Mouse (Mus musculus) gastrocnemius, postnatal 36 days (tissue): ENCODE results near the gene Snx1. TPM values are rescaled to one million over a fixed set of nuclear protein-coding genes. Genes with fewer than 3 reads are reported as not detected.

Source experiments
- DNase-seq, 2 experiments: peaks; one replicate each; pipeline ENCODE4 v3.0.0; 2022
- intact Hi-C: fragments of 180-260 bp; cut with DNase I; formaldehyde crosslinking; loops from one replicate; pipeline ENCODE4 v1.15.1; 2025
- long read RNA-seq, 2 experiments: library from polyadenylated mRNA; stranded (forward); transcript quantifications; one replicate each; pipeline ENCODE4 v2.0.0; 2021
- total RNA-seq, 2 experiments: library from RNA; stranded (reverse); gene quantifications; 2 replicates each; pipeline ENCODE4 v1.2.3; 2021

Snx1 gene
- total RNA-seq = 10 to 100 TPM; 12.6 to 12.7 TPM
- long read RNA-seq, experiment 1, transcript Snx1-201 (15 exons, 2,073 nt) = major isoform, 12 of 12 reads
- long read RNA-seq, experiment 1, partial matches to known transcripts = 0 of 12 reads
- long read RNA-seq, experiment 1, other reads (novel, unspliced or antisense) = 0 of 12 reads
- long read RNA-seq, experiment 2, transcript Snx1-201 (15 exons, 2,073 nt) = major isoform, 15 of 18 reads
- long read RNA-seq, experiment 2, partial matches to known transcripts = 2 of 18 reads
- long read RNA-seq, experiment 2, other reads (novel, unspliced or antisense) = 1 of 18 reads

DNA sequence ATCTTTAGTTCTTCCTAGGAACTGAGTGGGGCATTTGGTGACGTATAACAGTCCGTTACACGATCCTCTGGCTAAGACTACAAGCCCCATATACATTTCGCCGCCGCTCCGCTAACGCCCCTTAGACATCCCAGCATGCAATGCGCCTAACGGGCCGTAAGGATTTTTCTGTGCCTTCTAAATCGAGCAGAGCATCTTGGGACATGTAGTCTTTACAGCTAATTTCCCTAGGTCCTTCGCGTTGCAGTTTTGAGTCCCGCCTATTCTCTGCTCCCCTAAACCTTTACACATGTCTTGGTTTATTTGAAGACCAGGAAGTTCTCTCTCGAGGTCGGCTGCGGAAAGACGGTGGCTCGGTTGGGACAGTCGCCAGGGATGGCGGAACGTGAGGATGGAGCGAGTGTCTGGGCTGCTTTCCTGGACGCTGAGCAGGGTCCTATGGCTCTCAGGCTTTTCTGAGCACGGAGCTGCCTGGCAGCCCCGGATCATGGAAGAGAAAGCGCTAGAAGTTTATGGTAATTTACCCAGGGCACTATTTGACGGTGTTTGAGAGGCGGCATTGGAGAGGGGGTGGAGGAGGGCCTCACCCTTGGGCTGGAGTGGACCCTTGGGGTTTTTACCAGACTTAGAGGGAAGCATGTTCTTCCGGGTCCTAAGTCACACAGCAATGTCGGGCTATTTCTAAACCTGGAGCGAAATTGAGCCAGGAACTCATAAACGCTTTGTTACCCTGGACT lies at the start of gene Snx1, which contains the start of gene Ciao2a:
Gene Snx1 (minus strand): TSS at position 132 of the 737 bp plus-strand sequence.
Gene Ciao2a (plus strand): TSS at position 156 of the 737 bp plus-strand sequence.
- DNase-seq = peak; percentile 78 to 89
- intact Hi-C loops = no loop called here

DNA sequence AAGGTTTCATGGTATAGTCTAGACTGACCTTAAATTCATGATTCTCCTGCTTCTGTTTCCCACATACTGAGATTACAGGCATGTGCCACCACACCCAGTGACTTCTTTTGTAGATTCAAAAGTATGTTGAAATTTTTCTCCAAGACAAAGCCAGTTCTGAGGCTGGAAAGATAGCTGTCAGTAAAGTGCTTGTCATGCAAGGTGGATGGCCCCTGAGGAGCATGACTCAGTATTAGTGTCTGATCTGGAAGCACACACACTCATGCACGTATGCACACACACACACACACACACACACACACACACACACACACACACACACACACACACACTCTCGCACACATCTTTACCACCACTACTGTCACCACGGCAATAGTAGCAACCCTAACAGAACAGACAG lies 48.6 kb upstream of the Snx1 start:
- intact Hi-C loops = no loop called here
- DNase-seq = no peak

DNA sequence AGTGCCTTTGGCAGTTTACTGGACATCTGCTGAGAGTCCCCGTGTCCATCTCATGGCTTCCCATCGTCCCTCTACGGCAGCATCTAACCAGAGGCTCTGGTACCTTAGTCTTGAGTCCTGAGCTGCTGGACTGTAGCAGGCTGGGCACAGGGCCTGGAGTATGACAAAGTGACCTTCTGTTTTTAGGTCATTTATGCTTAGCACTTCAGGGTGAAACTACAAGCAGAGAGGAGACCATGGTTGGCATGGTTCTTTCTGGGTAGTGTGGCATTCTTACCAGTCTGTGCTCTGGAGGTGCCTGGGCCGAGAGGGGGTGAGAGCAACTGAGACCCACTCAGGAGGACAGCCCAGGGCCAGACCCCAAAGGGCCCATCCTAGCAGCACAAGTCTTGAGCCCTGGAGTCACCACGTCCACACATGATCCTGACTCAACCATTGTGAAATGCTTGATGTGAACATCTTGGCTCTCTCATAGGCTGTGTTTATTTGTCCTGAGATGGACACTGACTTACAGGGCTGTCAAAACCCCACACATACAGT lies 47.0 kb upstream of the Snx1 start:
- no peak for DNase-seq
- intact Hi-C loops = no loop called here

DNA sequence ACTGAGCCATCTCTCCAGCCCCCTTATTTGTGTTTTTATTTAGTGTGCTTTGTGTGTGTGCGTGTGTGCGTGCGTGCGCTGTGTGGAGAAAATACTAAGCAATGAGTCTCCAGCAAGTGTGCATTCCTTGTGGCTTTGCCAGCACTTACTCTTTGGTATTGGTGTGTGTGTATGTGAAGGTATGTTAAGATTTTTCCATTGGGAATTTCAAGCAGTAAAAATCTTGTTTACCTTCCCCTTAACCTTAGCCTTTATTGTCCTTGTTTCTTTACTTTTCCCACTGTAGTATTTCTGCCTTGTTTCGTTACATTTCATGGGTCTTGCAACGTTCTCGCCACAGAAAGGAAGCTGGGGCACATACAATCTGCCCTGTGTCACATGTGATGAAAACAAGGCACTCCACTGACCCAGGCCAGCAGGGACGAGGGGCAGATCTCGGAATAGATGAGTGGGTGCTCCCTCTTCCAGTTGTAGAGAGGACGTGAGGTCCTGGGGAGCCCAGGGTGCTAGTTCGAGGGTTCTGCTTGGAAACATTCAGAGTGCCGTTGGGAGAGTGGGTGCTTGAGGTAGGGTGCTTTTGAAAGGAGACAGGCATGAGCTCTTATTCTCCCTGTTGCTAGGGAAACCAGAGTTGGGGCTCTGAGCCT lies 45.0 kb upstream of the Snx1 start:
- intact Hi-C loops = no loop called here
- DNase-seq = no peak

DNA sequence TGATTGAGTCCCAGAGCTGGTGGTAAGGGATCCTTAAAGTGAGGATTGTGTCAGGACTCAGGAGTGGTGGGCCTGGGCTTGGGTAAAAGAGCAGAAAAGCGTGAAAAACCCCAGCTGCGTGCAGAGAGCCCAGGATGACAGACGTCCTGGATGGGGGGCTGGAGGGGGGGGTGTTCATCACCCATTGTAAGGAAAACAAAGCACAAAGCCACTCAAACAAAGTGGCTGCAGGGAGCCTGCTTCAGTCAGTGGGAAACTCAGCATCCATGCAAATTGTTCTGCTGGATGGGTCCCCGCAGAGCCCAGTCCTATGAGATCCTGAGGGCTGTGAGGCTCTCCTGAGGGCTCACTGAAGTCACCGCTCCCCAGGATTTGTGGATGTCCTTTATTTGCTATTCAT lies 44.1 kb upstream of the Snx1 start:
- intact Hi-C loops = no loop called here
- DNase-seq = no peak

DNA sequence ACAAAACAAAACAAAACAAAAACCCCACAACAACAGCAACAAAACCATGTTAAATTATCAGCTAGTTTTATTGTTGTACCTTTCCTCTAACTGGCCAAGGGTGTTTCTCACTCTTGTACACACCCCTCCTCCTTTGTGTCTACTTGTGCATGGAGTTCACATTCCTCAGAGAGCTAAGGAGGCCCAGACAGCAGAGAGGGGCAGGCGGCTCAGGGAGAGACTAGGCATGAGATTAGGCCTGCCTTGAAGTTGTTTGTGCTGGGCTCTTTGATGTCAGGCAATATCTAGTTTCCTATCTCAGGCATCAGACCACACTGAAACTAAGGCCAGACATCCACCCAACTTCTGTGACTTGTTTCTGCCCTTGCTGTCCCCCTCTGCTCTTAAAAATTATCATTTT lies 41.8 kb upstream of the Snx1 start:
- intact Hi-C loops = no loop called here
- DNase-seq = no peak

DNA sequence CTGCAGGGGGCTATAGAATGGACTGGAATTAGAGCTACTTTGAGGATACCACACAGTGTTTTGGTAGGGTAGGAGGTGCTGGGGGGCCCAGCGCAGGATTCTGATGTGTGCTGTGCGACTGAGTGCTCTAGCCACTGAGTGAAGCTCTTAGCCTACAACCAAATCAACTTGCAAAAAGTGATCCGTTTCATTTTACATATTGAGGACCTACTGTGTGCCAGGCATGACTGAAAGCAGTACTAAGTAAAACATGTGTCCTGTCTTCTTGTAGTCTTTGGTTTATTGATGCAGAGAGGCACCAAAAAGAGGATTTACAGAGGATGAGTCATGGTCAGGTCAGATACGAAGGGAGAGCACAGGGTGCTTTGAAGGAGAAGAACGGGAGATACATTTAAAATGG lies 40.8 kb upstream of the Snx1 start:
- intact Hi-C loops = no loop called here

GRCm38 (mm10) chr9:66162995-66163394 lies 36.6 kb upstream of the Snx1 start:
- peak; percentile 35 to 41 for DNase-seq
- intact Hi-C loops = loop anchor here (5.0 kb wide), 1 partner anchor 44 kb away; no protein-coding TSS in a partner anchor

More for the DNA sequence above, 40.8 kb upstream of the Snx1 start:
- DNase-seq = no peak

DNA sequence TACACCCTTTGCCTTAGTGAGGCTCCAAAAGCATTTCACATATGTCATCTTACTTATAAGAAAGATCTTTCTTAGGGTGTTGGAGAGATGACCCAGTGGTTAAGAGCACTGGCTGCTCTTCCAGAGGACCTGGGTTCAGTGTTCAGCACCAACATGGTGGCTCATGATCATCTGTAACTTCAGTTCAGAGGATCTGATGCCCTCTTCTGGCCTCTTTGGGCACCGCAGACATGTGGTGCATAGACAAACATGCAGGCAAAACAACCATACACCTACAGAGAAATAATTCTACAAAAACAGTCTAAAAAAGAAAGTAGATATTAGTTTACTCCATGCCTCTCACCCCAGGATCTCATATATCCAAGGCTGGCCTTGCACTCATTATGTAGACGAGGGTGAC lies 33.8 kb upstream of the Snx1 start:
- no peak for DNase-seq
- intact Hi-C loops = loop anchor here (5.0 kb wide), 1 partner anchor 47 kb away; no protein-coding TSS in a partner anchor

- DNase-seq = no peak
- intact Hi-C loops = loop anchor here (5.0 kb wide), 3 partner anchors 83 to 123 kb away; no protein-coding TSS in a partner anchor
Observed at GRCm38 (mm10) chr9:66158885-66159430, 32.6 kb upstream of the Snx1 start.

DNA sequence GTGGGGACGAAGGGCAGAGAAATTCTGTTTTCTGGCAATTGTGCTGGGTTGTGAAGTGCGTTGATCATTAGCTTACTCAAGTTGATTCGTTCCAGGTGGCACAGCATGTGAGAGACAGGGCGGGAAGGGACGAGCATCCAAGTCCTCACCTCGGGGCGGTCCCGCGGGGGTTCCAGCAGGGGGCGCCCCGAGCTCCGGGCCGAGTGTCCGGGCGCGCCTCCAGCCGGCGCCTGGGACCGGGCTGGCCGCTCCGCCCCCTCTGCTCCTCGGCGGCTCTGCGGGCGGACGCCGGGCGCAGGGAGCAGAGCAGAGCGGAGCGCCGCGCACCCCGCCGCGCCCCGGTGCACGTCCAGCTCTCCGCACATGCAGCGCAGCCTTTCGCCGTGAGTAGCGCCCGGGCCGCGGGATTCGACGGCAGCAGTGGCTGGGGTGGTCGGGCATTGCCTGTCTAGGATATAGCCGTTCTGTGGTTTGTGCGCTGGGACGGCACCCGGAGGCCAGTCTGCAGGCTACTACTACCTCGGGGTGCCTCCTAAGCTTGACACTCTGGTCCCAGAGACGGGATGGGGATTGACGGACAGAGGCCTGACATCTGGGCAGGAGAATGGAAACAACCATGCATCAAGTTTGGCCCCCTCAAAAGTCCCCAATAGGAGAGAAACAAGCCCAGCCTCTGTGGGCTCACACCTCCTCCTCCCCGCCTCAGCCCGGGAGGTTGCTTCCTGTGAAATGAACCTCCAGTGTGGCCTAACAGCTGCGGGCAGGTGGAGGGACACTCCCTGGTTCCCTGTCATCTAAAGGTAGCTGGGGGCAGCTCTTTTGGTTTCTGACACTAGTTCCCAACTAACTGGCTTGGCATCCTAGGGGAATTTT lies 31.8 kb upstream of the Snx1 start, which contains the start of gene Dapk2:
Gene Dapk2 (plus strand): TSS at position 266 of the 873 bp plus-strand sequence.
- peak; percentile 86 for DNase-seq
- intact Hi-C loops = loop anchor here (5.0 kb wide), 3 partner anchors 84 to 124 kb away; no protein-coding TSS in a partner anchor

DNA sequence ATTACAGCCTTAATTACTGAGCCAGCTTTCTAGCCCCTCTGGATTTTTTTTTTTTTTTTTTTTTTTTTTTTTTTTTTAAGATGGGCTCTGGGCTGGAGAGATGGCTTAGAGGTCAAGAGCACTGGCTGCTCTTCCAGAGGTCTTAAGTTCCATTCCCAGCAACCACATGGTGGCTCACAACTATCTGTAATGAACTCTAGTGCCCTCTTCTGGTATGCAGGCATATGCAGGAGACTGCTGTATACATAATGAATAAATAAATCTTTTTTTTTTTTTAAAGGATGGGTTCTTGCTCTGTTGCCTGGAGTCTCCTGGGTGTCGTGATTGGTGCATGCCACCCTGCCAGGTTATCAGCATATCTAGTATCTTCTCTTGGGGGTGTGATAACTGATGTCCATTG lies 29.1 kb upstream of the Snx1 start:
- intact Hi-C loops = loop anchor here (5.0 kb wide), 3 partner anchors 87 to 127 kb away; no protein-coding TSS in a partner anchor
- no peak for DNase-seq

GRCm38 (mm10) chr9:66154013-66154412 lies 27.6 kb upstream of the Snx1 start:
- intact Hi-C loops = no loop called here
- no peak for DNase-seq

DNA sequence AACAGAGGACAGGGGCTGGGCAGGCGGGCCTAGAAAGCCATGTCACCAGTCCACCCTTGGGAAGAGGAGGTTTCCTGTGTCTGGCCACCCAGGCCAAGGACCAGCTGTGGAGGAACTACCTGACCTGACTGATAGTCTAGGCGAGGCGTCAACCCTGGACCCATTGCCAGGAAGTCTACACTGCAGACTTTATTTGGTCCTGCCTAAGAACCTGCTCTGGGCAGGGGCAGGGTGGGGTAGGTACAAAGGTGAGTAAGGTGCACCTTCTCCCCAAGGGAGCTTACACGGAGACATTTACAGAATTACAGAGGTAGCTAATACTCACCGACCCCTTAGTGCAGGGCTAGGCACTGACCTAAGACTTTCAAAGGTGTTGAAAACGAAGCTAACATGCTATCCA lies 27.2 kb upstream of the Snx1 start:
- no peak for DNase-seq
- intact Hi-C loops = no loop called here

- intact Hi-C loops = no loop called here
- DNase-seq = no peak
Observed at GRCm38 (mm10) chr9:66152011-66152410, 25.6 kb upstream of the Snx1 start.

DNA sequence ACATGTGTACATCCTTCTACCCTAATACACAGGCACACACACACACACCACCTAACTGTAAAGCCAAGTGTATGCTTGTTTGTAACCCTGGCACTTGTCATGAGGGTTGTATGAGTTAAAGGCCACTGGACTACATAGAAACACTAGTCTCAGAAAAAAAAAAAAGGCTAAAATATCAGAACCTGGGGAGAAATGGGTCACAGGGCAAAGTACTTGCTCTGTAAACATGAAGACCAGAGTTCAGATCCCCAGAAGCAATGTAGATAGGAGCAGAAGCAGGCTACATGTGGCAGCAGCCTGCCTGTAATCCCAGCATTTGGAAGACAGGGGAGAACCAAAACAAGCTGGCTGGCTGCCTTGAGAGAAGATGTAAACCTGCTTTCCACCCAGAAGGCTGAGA lies 19.8 kb upstream of the Snx1 start:
- intact Hi-C loops = loop anchor here (10.0 kb wide), 2 partner anchors 239 to 299 kb away; no protein-coding TSS in a partner anchor
- DNase-seq = no peak

DNA sequence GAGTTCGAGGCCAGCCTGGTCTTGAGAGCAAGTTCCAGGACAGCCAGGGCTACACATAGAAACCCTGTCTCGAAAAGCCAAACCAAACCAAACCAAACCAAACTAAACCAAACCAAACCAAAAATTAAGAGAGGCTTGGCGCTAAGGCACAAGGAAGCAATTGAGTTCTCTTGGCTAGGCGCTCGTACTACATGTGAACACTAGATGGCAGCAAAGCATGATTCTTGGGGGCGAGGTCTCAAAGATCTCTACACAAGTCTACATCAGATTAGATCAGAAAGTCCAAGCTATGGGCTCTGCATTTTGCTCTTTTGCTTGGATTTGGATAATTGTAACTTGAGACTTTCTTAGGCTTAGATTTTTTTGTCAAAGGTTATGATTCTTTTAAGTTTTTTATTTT lies 17.9 kb upstream of the Snx1 start:
- intact Hi-C loops = loop anchor here (10.0 kb wide), 2 partner anchors 241 to 301 kb away; no protein-coding TSS in a partner anchor
- peak in 1 of 2 experiments; percentile 54 for DNase-seq

DNA sequence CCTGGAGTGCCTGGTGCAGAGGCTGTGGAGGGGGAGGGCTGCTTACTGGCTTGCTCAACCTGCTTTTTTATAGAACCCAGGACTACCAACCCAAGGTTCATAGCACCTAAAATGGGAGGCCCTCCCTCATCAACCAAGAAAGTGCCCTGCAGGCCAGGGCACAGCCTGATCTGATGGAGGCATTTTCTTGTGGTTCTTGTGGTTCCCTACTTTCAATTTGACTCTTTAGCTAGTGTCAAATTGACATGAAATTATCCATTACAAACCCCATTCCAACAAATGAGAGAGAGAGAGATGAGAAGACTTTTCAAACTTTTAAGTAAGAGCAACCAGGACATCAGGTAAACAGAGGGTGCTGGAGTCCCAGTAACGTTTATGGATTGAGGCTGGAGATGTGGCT lies 15.9 kb upstream of the Snx1 start:
- no peak for DNase-seq
- intact Hi-C loops = loop anchor here (10.0 kb wide), 2 partner anchors 243 to 303 kb away; no protein-coding TSS in a partner anchor

- DNase-seq = no peak
- intact Hi-C loops = loop anchor here (10.0 kb wide), 1 partner anchor 367 kb away; no protein-coding TSS in a partner anchor
Observed at GRCm38 (mm10) chr9:66138193-66138592, 11.8 kb upstream of the Snx1 start.
